Mouse (Mus musculus): ENCODE data around the gene Bpgm. TPM values are rescaled to one million over a fixed set of nuclear protein-coding genes. Genes with fewer than 3 reads are reported as not detected.

The Bpgm gene
- 56.4 and 66.1 TPM in 2 replicates for polyA plus RNA-seq (2021; fragmentation: Nextera tagmentation)
- long read RNA-seq, experiment 1, transcript Bpgm-201 (3 exons, 2,220 nt), result major isoform, 442 of 490 reads
- long read RNA-seq, experiment 1, partial matches to known transcripts, result 7 of 490 reads
- long read RNA-seq, experiment 1, other reads (novel, unspliced or antisense), result 39 of 490 reads
- long read RNA-seq, experiment 2, transcript Bpgm-201 (3 exons, 2,220 nt), result major isoform, 103 of 139 reads
- long read RNA-seq, experiment 2, partial matches to known transcripts, result 21 of 139 reads
- long read RNA-seq, experiment 2, other reads (novel, unspliced or antisense), result 15 of 139 reads

DNA sequence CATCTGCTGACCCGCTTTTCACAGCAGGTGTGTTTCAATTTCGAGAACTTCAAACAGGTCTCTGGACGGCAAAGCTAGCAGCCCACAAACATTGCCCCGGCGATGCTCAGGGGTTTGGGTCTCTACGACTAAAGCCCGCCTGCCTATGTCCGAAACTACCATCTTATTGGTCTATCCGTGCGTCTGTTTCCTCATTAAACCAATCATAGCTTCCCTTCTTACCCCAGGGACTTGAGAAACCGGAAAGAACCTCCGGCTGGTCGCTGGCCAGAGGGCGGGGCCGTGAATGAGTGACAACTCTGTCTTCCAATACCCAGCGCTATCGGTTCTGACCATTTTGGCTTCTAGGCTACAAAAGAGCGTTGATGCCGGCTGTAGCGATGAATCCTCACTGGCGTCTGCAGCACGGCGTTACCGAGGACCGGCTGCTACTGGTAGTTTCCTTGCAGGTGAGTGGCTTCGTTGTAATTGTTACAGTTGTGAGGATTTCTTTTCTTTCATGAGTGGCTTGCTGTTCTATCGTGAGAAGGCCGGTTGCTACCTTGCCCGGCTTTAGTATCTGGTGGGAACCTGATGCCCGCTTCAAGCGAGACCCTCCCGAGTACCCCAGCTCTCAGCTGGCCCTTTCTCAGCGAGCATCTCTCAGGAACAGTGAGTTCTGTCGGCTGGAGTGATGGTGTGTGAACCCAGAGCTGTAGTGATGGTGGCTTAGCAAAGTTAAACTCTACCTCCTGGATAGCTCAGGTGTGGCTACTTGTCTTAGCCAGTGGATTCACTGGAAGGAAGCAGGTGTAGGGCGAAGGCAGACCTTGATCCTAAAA is at the start of gene Bpgm:
Gene Bpgm, plus strand, starts transcription at position 234 of the 821 bp plus-strand sequence.

Other genes starting within 250 kb of the Bpgm start
- gene Akr1b3, start 158.7 kb upstream of the Bpgm start, polyA plus RNA-seq (2021; fragmentation: Nextera tagmentation), result 77.7 and 81.3 TPM in 2 replicates
- 1.9 and 2.2 TPM in 2 replicates for gene Akr1b8, start 122.1 kb upstream of the Bpgm start, polyA plus RNA-seq (2021; fragmentation: Nextera tagmentation)
- gene Akr1b10, start 92.0 kb upstream of the Bpgm start, polyA plus RNA-seq (2021; fragmentation: Nextera tagmentation), result 24.3 and 27.9 TPM in 2 replicates
- gene Akr1b7, start 63.9 kb upstream of the Bpgm start, polyA plus RNA-seq (2021; fragmentation: Nextera tagmentation), result not detected in 2 replicates
- gene Cald1, start 122.3 kb downstream of the Bpgm start, polyA plus RNA-seq (2021; fragmentation: Nextera tagmentation), result 13.1 and 16.6 TPM in 2 replicates